Mouse (Mus musculus) megakaryocyte progenitor cell, adult 5-6 weeks (primary cell): ENCODE results near the gene Lamb3. TPM values are rescaled to one million over a fixed set of nuclear protein-coding genes. Genes with fewer than 3 reads are reported as not detected.
A peak's percentile ranks its signal among the peaks of the same experiment; 100 is the strongest.

Experiments used
- ATAC-seq: replicated peaks from 2 replicates; pipeline ENCODE4 v1.8.0; 2016; ENCODE audit warnings: mild to moderate bottlenecking, moderate TSS enrichment, inconsistent platforms; ENCODE audit not compliant: poor library complexity
- total RNA-seq, 2 experiments: library from RNA; stranded (forward) in 1 of 2; stranded (reverse) in 1 of 2; fragments of 157-497, 149-512 nt in 1 of 2; fragments of 200-1000 nt in 1 of 2; gene quantifications; 2 replicates each; pipeline versions ENCODE4 v1.2.3 to v1.2.4; 2015 to 2017

Lamb3 gene
- total RNA-seq, 2 experiments from 2014 or later: 1.9 to 8.8 TPM

DNA sequence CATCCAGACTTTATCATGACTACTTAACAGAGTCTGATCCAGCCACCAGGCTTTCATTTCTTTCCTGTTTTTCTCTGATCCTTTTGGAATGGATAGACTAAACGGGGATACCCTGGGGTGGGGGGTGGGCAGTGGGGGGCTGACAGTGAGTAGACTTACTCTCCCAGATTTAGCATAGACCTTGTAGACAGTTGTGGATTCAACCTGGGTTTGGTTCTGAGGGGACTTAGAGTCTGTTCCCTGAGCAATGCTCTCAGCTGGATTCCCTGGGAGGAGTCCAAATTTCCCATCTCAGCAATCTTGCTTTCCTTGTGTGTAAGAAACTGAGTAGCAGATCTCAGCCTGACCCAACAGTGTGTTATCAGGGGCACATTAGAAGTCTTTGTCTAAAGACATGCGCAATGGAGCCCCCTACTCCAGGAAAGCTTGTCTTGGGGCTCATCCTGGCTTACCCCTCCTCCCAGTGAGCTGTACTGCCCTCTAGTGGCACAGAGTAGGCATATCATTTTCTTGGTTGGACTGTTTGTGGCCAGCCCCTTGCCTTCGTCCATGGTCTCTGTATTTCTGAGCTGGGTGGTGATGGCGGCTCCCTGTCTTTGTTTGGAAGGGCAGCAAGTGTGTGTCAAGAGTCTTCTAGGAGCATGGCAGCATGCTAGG lies 169.1 kb downstream of the Lamb3 start:
- peak; percentile 92 for ATAC-seq

GRCm38 (mm10) chr1:193379634-193380033 lies 172.1 kb downstream of the Lamb3 start:
- ATAC-seq: no peak

- ATAC-seq: no peak
These were observed 173.4 kb downstream of the Lamb3 start for GRCm38 (mm10) chr1:193380877-193381276.

DNA sequence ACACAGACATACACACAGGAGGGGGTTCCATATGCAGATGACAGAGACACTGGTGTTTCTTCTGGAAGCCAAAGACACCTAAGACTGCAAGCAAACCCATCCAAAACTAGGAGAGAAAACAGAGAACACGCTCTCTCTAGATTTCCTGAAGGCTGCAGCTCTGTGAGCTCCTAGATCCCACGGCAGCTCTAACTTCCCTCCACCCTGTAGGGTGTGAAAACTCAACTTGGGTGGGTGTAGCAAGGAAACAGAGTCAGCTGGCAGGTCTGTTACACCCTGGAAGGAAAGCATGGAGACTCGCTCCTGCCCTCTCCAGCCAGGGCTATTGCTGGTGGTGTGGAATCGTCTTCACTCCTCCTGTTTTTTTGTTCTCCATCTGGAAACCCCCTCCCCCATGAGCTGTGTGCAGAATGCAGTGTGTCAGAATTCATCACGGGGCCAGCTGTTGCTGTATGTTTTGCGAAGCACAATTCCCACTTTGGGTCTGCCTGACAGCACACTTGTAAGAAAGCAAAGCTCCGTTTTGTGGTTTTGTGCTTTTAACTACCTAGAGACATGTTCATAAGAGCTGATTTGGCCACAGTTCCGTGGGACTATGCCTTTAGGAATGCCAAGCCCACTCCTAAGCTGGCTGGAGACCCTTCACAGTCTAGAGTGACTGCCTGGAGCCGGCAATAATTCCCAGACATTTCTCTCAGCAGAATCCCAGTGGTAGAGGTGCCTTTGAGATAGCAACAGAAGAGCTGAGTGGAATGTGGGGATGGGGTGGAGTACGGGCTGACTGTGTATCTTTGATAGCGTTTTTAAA lies 174.3 kb downstream of the Lamb3 start:
- ATAC-seq: no peak

DNA sequence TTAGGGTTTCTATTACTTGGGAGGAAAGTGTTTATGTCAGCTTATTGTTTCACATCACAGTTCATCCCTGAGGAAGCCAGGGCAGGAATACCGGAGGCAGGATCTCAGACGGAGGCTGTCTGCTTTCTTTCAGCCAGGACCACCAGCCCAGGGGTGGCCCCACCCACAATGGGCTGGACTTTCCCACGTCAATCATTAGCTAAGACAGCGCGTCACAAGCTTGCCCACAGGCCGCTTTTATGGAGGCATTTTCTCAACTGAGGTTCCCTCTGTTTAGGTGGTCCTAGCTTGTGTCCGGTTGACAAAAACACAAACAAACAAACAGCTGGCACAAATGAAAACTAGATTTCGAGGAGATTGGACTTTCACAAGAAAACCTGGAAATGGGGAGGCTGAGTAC lies 174.9 kb downstream of the Lamb3 start:
- ATAC-seq: peak; percentile 53

- peak; percentile 79 for ATAC-seq
These were observed 175.5 kb downstream of the Lamb3 start for GRCm38 (mm10) chr1:193382841-193383462.

- ATAC-seq: peak; percentile 69
These were observed 178.6 kb downstream of the Lamb3 start for GRCm38 (mm10) chr1:193386136-193386535.

- no peak for ATAC-seq
These were observed 179.7 kb downstream of the Lamb3 start for GRCm38 (mm10) chr1:193387241-193387640.

DNA sequence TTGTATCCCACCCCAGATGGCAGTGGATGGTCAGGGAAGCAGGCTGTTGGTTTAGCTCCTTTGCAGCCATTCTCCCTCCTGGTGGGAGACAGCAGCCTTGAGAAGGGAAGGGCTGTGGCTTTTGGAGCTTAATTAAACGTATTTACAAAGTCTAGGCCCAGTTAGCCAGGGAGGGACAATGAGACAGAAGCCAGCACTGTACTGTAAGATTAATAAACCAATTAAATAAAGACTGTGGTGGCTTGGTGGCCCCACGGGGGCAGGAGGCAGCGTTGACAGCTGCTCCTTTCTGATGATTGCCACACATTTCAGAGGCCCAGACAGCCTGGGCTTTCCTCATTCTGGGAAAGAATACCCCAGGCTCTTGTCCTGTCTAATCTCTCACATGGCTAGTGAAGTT lies 182.0 kb downstream of the Lamb3 start:
- no peak for ATAC-seq

DNA sequence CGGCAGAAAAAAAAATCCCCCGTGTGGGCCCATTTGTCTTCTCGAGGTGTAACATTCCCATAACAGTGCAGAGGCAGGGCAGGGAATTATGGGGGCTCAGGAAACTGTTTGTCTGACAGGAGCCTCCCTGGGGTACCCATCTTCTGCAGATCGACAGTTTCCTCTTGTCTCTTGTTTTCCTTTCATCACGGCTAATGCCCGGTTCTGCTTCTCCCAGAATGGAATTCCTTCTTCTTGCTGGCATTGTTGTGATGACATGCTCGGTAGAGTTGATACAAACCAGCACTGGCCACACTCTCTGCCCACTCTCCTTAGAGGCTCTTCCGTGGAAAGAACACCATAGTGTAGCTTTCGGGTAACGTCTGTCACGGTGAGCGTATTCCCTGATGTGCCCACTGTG lies 182.5 kb downstream of the Lamb3 start:
- ATAC-seq: no peak

DNA sequence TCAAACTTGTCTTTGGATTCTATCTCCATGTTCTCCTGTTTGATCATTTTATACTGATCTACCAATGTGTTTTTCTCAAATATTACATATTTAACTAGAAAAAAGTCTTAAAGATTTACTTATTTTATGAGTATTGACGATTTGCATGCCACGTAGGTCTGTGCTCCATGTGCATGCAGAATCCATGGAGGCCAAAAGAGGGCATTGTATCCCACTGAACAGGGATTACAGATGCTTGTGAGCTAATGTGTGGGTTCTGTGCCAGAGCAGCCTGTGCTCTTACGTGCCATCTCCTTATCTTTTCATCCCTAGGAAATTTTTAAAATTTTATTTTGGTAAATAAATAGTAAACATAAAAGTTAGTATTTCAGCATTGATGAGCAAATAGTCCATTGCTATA lies 184.8 kb downstream of the Lamb3 start:
- no peak for ATAC-seq

Other genes with a start within 250 kb of the Lamb3 start
- gene Syt14, start 171.9 kb upstream of the Lamb3 start, total RNA-seq (2015): 0.02 TPM in 1 of 2 replicates, not detected in the other
- gene Syt14, start 171.9 kb upstream of the Lamb3 start, total RNA-seq (2017): 0.03 TPM in 1 of 2 replicates, not detected in the other
- 11.3 and 15.1 TPM in 2 replicates for gene Diexf, start 77.4 kb upstream of the Lamb3 start, total RNA-seq (2015)
- 20.7 and 33.6 TPM in 2 replicates for gene Diexf, start 77.4 kb upstream of the Lamb3 start, total RNA-seq (2017)
- gene Irf6, start 54.6 kb upstream of the Lamb3 start, total RNA-seq (2015): 0.10 and 0.89 TPM in 2 replicates
- gene Irf6, start 54.6 kb upstream of the Lamb3 start, total RNA-seq (2017): 0.10 and 0.46 TPM in 2 replicates
- 5.1 and 6.5 TPM in 2 replicates for gene A130010J15Rik, start 39.7 kb upstream of the Lamb3 start, total RNA-seq (2015)
- gene A130010J15Rik, start 39.7 kb upstream of the Lamb3 start, total RNA-seq (2017): 11.8 and 14.0 TPM in 2 replicates
- gene Traf3ip3, start 6.0 kb upstream of the Lamb3 start, total RNA-seq (2015): 40.9 and 44.1 TPM in 2 replicates
- gene Traf3ip3, start 6.0 kb upstream of the Lamb3 start, total RNA-seq (2017): 75.9 and 85.8 TPM in 2 replicates
- 74.0 and 84.4 TPM in 2 replicates for gene Hsd11b1, start 56.4 kb downstream of the Lamb3 start, total RNA-seq (2015)
- gene Hsd11b1, start 56.4 kb downstream of the Lamb3 start, total RNA-seq (2017): 34.5 and 39.9 TPM in 2 replicates
- 9.3 and 11.9 TPM in 2 replicates for gene G0s2, start 65.5 kb downstream of the Lamb3 start, total RNA-seq (2015)
- gene G0s2, start 65.5 kb downstream of the Lamb3 start, total RNA-seq (2017): 14.2 and 27.8 TPM in 2 replicates
- gene Camk1g, start 162.6 kb downstream of the Lamb3 start, total RNA-seq (2015): not detected in 2 replicates
- not detected in 2 replicates for gene Camk1g, start 162.6 kb downstream of the Lamb3 start, total RNA-seq (2017)